Mouse (Mus musculus): ENCODE results near the gene D430041D05Rik.
A peak's percentile ranks its signal among the peaks of the same experiment; 100 is the strongest.

Gene D430041D05Rik

DNA sequence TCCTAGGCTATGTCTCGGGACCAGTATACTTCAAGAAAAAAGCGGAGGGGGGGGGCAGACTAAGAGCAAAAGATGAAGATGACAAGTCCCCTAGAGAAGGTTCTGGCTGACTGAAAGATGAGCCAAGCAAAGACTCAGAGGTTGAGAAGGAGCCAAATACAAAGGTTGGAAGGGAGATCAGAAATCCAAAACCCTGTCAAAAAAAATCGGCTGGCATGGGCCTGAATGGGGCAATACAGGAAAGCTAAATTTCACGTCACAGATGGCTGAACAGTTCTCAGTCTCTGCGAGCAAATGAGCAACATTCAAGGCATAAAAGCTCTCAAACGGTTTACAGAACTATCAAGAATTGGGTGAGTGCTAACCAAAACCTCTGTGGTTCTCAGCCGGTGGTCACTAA lies 2.5 kb downstream of the D430041D05Rik start:
- DNase-seq (ENCODE audit: low read depth, low spot score): no peak

DNA sequence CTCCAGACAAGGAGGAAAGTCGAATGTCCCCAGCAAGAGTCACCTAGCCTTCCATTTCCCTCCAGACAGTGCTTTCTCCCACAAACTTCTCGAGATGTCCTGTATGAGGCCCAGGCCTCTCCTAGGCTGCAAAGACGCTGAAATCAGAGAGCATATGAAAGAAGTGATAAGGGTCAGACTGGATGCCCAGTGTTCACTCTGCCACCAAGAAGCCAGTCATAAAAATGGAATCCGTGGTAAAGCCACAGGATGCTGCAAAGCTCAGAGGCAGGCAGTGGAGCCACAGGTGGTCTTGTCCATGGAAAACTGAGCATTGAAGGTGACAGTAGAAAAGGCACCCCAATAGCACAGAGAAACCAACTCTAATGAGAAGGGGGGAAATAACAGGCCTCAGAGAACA lies 2.9 kb downstream of the D430041D05Rik start:
- no peak for DNase-seq (ENCODE audit: low read depth, low spot score)

DNA sequence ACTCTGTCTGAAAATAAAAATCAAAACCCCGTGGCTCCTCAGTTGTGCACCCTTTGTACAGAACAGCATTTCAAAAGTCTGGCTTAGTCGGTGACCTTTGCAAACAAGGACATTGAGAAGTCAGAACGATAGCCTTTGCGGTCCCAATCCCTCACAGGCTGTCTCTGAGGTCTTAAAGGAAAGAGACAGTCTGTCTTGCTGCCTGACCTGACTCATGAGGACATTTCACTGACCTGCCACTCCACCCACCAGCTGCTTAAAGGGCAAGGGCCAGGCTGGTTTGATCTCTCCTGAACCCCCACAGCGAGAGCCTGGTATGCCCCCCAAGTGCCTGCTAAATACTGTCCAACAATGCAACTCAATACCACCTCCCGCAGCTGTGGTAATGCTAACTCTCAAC lies 6.8 kb downstream of the D430041D05Rik start:
- no peak for DNase-seq (ENCODE audit: low read depth, low spot score)

DNA sequence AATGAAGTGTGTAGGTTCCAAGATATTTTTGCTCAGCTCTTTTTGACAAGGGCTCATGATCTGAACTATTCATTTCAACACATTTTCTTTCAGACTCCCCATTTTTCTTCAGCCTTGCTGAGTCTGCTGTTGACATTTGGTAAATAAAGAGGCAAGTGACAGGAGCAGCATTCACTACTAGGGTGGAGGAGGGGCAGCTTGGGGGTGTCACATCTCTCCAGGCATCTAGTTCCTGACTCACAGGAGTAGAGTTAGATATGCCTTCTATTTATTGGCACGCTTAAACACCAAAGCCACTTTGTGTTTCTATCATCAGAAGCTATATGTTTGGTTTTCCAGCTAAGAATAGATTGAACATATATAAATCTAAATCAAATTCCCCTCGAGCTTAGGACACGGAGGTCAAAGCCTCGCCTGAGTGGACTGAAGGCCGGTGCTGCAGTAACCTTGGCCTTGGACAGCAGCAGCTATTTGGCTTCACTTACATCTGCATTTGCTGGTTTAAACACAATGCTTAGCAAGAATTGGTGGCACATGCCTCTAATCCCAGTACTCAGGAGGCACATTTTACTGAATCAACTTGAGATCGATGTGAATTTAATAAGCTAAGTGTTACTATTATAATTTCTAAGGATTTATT lies 12.0 kb downstream of the D430041D05Rik start:
- DNase-seq (ENCODE audit: low read depth, low spot score): no peak

DNA sequence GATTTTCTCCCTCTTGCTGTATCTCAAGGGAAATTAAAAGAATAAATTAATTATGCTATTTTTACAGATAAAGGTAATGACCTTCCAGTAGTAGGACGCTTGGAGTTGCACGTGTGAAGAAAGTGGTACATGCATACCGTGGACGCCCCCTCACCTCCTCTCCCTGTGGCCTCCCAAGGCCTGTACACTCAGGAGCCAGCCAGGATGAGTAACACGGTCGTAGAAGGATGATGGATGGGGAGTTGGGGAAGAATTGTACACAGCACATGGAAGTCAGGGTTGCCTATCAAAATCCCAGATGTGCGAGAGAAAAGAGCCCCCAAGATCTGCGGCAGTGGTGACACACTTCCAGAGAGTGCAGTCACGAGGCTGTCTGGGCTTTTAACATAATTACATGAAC lies 14.9 kb downstream of the D430041D05Rik start:
- no peak for DNase-seq (ENCODE audit: low read depth, low spot score)

DNA sequence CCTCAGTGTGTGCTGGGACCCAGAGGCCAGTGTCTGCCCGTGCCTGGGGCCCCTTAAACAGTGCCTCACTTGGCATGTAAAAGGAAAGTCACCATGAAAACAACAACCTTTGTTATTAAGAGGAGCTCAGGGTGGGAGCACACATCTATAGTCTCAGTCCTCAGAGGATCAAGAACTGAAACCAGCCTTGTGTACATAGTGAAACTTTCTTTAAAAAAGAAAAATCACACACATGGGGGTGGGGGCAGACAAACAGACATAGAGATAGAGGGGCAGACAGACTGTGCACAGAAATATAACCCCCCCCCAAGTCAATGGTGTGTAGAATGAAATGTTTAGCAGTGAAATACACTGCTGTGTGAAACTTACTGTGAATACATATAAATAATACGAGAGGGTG lies 16.0 kb downstream of the D430041D05Rik start:
- no peak for DNase-seq (ENCODE audit: low read depth, low spot score)

DNA sequence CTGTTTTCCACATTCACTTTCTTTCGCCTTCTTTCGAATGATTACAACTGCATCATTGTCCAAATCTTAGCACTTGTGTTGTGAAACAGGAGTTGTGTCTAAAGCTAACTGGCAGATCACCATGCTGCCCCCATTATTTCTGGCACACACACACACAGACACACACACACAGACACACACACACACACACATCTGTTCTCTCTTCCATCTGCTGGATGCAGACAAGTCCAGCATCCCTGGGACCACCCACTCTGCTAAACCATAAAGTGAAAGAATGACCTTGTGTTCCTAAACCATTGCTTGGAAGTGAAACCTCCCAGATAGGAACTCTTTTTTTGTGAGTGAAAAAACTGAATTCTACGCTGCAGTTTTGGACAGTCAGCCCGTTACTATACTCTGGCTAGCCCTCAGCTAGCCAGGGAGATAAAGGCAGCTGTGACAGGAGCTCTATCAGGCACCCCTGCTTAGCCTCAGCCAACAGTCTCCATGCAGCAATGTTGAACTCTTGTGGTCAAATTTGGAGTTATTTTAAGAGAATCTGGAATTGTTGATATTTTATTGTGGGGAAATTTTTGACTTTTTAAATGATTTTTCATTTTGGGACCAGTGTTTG lies 18.0 kb downstream of the D430041D05Rik start:
- no peak for DNase-seq (ENCODE audit: low read depth, low spot score)

DNA sequence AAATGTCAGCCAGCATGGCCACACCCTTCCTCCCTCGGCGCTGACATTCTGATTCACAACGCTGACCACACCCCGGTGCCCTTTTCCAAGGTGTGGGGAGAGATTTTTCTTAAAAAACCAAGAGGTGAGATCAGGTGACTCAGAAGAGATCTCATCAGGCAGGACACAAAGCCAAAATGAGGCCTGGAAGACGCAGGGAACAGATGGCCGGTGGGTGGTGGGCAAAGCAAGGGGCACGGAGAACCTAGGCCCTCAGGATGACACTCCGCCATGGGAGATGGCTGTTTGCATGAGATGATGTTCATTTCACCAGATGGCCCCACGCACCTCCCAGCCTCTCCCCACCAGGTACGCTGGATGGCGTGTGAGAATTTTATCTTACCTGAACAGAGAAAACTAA lies 21.6 kb downstream of the D430041D05Rik start:
- DNase-seq (ENCODE audit: low read depth, low spot score): no peak

DNA sequence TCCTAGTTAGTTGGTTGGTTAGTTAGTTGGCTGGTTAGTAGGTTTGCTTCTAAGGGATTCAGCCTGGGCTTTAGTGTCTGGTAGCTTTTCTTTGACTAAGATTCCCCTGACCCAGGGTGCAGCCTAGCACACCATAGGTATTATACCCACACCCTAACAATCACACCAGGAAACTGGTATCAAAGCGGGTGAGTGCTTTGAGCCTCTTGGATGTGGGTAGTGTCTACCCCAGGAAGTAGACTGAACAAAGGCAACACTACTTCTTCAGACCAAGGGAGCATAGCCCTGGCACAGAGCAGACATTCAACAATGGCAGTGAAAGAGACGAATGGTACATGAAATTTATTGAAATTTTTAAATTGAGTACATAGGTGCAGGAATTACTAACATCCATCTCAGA lies 24.9 kb downstream of the D430041D05Rik start:
- peak; percentile 3 for DNase-seq (ENCODE audit: low read depth, low spot score)

DNA sequence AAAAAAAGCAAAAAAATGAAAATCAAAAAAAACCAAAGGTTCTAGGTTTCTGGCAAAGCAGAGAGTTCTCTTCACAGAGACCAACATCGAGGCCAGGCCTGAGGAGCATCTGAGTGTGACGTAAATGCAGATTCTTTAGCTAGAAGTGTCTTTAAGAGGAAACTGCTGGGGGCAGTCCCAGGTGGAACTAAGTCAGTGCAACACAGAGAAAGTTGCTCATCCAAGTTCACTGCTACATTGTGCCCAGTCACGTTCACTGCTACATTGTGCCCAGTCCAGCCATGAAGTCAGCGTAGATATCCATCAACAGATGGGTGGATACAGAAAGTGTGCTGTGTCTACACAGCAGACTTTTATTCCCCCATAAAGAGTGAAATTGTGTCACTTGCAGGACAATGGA lies 27.2 kb downstream of the D430041D05Rik start:
- no peak for DNase-seq (ENCODE audit: low read depth, low spot score)

DNA sequence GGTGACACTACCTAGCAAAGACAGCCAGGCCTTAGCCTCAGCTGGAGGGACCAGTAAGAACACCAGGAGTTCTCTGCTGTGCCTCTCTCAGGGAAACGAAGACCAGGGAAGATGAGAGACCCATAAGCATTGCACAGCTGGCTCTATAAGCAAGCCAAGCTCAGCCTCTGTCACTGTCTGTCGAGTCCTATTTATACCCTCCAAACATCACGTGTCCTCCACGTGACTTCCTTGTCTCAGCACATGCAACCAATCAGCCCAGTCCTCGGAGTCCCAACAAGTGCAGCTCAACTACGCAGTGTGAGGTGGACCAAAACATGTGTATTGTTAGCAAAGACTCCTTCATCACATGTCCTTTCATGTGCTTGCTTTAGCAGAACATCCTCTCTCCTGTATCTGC lies 28.0 kb downstream of the D430041D05Rik start:
- DNase-seq (ENCODE audit: low read depth, low spot score): no peak

DNA sequence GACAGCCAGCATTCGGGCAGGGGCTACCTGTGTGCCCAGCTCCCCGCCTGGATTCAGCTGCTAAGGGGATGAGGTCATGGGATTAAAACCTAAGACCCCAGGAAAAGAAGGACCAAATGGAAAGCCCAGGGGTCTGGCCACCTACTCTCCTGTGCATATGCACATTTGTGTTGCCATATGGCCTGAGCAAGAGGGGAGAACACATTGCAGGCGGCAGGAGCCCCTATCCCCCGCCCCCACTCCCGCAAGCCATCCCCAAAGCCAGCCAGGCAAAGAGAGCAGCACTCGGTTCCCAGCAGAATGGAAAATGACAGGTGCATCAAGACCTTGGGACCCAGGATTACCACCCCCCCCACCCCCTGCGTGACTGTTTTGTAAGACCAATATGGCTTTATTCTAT lies 31.5 kb downstream of the D430041D05Rik start:
- no peak for DNase-seq (ENCODE audit: low read depth, low spot score)

DNA sequence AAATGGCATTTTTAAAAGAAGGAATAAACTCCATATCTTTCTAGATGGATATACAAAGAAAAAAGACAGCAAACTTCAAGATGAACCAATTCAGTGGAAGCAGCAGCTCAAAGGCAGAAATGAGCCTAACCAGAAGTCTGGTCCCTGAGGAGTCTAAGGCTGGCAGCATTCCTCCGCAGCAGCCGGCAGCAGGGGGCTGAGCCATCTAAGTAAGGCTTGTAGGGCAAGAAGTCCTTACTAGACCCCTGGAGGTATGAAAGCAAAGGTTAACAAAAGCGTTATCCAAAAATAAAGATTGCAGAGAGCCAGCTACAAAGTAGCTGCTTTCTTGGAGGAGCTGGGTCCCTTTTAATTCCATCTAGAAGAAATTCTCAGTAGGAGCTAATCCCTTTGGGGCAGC lies 32.0 kb downstream of the D430041D05Rik start:
- no peak for DNase-seq (ENCODE audit: low read depth, low spot score)

DNA sequence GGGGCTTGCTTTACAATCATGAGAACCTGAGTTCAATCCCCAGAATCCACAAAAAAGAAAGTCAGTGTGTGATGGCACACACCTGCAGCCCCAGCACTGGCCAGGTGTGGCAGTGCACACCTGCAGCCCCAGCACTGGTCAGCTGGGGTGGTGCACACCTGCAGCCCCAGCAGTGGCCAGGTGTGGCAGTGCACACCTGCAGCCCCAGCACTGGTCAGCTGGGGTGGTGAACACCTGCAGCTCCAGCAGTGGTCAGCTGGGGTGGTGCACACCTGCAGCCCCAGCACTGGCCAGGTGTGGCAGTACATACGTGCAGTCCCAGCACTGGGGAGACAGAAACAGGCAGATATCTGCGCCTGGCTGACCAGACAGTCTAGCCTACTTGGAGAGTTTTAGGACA lies 32.8 kb downstream of the D430041D05Rik start:
- no peak for DNase-seq (ENCODE audit: low read depth, low spot score)

DNA sequence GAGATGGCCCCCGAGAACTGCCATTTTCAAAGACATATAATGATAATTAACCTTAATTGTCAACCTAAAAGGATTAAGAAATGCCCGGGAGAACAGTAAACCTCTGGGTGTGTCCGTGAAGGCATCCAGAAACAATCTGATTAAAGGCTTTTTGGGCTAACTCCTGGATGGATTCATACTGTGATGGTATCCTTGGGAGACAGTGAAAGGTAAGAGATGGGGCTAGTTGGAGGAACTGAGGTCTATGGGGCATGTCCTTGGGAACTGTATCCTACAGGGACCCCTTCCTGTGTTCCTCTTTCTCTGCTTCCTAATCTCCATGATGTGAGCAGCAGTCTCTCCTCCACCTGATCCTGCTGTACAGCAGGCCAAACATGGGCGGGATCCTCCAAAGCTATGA lies 38.7 kb downstream of the D430041D05Rik start:
- DNase-seq (ENCODE audit: low read depth, low spot score): no peak

DNA sequence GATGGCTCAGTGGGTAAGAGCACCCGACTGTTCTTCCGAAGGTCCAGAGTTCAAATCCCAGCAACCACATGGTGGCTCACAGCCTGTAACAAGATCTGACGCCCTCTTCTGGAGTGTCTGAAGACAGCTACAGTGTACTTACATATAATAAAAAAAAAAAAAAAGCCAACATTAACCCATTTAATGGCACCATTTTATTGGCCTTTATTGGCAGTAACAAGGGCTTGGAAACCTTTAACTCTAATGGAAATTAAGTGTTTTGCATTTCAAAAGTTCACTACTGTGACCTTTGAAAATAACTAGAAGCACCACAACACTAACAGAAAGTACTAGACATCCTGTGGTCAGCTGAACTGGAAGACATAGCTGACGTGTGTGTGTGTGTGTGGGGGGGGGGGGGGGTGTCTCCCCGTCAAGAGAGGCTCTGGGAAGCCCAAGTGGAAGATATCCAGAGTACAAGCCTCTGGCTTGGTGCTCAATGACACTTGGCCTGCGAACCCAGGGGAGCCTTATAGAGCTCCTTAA lies 39.1 kb downstream of the D430041D05Rik start:
- no peak for DNase-seq (ENCODE audit: low read depth, low spot score)

DNA sequence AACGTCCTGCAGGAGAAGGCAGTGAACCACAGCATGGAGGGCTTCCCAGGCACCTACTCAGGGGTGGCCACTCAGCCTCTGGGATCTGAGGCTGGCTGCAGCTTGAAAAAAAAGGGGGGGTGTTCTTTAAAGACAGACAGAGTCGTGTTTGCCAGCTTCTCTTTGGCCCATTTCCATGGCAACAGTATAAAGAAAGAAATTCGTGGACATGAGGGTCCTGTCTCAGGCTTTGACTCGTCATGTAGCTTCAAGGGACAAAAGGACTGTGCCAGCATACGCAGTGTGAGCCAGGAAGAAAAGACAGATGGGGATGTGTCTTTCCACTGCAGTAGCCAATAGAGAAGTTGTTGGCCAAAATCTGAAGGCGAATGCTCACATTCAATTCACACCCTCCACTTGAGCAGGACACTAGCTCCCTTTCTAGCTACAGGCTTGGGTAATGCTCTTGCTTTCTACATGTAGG lies 42.9 kb downstream of the D430041D05Rik start:
- DNase-seq (ENCODE audit: low read depth, low spot score): no peak

DNA sequence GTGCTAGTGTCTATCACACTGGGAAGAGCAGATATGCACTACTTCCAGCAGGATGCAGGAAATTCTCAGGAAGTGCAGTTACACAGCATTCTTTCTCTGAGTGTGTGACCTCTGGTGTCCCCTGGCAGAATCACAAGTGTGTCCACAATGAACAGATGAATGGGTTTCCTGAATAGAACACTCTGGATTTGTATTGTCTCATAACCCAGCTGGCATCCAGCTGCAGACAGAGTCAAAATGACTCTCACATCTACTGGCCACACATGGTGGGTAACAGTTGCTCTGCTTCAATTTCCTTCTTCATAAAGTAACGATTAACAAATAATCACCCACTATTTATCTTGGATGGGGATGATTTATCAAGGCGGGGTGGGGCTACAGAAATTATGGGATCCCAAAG lies 43.5 kb downstream of the D430041D05Rik start:
- DNase-seq (ENCODE audit: low read depth, low spot score): no peak

DNA sequence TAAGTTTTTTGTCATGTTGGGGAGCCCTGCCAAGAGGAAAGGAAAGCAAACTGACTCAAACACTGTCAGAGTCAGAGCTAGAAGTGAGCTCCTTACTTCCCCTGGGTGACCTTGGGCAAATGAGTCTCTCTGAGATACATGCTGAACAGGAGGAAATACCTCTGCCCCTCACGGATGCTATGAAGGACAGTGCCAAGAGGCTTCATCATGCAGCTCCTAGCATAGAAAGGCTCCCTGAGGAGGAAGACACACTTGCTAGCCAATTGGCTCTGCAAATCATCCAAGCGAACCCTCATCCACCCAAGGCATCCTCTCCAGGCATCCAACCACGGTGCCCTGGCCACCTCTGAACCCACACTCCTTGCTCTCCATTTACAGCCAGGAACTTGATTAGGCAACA lies 51.5 kb downstream of the D430041D05Rik start:
- DNase-seq (ENCODE audit: low read depth, low spot score): no peak

DNA sequence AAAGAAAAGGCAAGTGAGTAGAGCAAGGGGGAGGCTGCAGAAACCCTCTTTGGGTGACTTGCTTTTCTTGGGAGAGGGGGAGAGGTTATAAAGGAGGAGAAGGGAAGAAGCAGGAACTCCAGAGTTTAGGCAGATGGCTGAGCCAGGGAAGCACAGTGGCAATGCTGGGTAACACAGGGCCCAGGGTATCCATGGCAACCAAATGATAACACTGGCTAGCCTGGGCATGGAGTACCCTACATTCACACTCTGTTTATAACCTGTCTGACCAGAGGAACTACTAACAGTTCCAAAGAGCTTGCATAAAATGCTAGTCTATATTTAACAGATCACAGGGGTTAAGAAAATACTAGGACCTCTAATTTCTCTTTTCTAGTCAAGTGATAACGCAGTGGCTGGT lies 51.9 kb downstream of the D430041D05Rik start:
- DNase-seq (ENCODE audit: low read depth, low spot score): no peak

DNA sequence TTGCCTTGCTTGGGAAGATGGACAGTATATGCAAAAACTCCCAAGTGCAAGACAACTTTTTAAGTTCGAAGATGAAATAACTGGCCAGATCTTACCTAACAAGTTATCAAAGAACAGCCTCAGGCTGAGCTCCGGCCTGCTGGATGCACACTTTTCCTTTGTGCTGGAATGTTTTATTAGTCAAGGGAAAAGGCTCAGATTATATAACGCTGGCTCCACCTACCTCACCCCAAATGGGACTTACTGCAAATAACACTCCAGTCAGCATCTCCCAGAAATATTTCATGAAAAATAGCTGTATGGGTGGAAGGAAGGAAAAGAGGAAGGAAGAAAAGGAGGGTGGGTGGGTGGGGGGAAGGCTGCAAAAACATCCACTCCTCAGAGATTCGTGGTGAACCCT lies 54.3 kb downstream of the D430041D05Rik start:
- DNase-seq (ENCODE audit: low read depth, low spot score): no peak

DNA sequence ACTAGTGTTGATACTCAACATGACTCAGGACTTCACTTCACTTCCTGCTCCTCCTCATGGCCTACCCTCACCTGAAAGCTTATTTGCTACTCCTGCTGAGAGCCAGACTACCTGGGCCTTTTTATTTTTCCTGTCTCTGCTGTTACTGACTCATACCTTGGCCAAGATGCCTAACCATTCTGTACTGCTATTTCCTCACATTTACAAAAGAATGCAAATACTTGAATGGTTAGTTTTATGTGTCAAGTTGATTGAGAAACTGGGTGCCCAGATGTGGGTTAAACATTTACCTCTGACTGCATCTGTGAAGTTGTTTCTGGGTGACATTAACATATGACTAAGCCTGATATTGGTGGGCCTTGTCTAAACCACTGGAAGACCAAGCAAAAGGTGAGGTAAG lies 56.7 kb downstream of the D430041D05Rik start:
- no peak for DNase-seq (ENCODE audit: low read depth, low spot score)

DNA sequence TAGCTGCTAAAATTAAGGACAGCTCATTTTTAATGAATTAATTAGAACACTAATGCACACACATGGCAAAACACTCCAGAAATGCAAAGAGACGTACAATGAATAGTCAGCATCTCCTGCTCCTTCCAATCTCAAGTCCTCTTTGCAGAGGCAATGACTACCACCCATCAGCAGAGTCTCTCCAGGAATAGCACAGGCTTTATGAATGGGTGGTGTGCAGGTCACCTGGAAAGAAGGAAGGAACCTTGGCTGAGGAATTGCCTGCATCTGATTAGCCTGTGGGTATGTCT lies 58.7 kb downstream of the D430041D05Rik start:
- DNase-seq (ENCODE audit: low read depth, low spot score): no peak

All from CD4-positive, CD25-positive, alpha-beta regulatory T cell, adult 2 months (primary cell).